Mouse (Mus musculus) neural tube, embryonic 12.5 days (tissue): ENCODE measurements around the gene Clcn5. TPM values are rescaled to one million over a fixed set of nuclear protein-coding genes. Genes with fewer than 3 reads are reported as not detected.

Experiments used
- ATAC-seq: fragments of 200-750 bp; cut with Nextera tagmentation; 2 replicates; pipeline ENCODE4 v1.8.0; 2017; ENCODE audit warnings: low read depth, mild to moderate bottlenecking, moderate TSS enrichment, moderate library complexity; ENCODE audit not compliant: low FRiP score
- H3K27ac ChIP-seq: fragments of 300-500 bp; sonication (generic); 2 replicates; pipeline ENCODE4 v1.5.1; 2016
- H3K27me3 ChIP-seq: fragments of 300-500 bp; sonication (generic); replicated peaks from 2 replicates; pipeline ENCODE4 v1.6.1; 2016; ENCODE audit warnings: mild to moderate bottlenecking
- H3K36me3 ChIP-seq: fragments of 300-500 bp; sonication (generic); 2 replicates; pipeline ENCODE4 v1.6.1; 2016; ENCODE audit warnings: mild to moderate bottlenecking
- H3K4me1 ChIP-seq: fragments of 300-500 bp; sonication (generic); 2 replicates; pipeline ENCODE4 v1.6.1; 2016
- H3K4me2 ChIP-seq: fragments of 300-500 bp; sonication (generic); replicated peaks from 2 replicates; pipeline ENCODE4 v1.6.1; 2016; ENCODE audit warnings: mild to moderate bottlenecking
- H3K4me3 ChIP-seq: fragments of 300-500 bp; sonication (generic); 2 replicates; pipeline ENCODE4 v1.5.1; 2016
- H3K9ac ChIP-seq: fragments of 300-500 bp; sonication (generic); 2 replicates; pipeline ENCODE4 v1.6.1; 2016; ENCODE audit warnings: mild to moderate bottlenecking
- H3K9me3 ChIP-seq: fragments of 300-500 bp; sonication (generic); 2 replicates; pipeline ENCODE4 v1.6.1; 2016; ENCODE audit warnings: mild to moderate bottlenecking
- WGBS: fragments of 180-500 bp; shearing (Covaris S2); methylation state at CpG from one replicate; pipeline ENCODE4 v1.1.7; 2016; 5-methylcytosine and 5-hydroxymethylcytosine counted together
- polyA plus RNA-seq: library from polyadenylated mRNA; unstranded; fragments of >200 nt; fragmentation: Nextera tagmentation; extraction: Ambion mirVana; gene quantifications from 2 replicates; pipeline ENCODE4 v1.2.1, GENCODE M21; 2016

Gene Clcn5
- 12.9 and 14.3 TPM in 2 replicates for polyA plus RNA-seq

DNA sequence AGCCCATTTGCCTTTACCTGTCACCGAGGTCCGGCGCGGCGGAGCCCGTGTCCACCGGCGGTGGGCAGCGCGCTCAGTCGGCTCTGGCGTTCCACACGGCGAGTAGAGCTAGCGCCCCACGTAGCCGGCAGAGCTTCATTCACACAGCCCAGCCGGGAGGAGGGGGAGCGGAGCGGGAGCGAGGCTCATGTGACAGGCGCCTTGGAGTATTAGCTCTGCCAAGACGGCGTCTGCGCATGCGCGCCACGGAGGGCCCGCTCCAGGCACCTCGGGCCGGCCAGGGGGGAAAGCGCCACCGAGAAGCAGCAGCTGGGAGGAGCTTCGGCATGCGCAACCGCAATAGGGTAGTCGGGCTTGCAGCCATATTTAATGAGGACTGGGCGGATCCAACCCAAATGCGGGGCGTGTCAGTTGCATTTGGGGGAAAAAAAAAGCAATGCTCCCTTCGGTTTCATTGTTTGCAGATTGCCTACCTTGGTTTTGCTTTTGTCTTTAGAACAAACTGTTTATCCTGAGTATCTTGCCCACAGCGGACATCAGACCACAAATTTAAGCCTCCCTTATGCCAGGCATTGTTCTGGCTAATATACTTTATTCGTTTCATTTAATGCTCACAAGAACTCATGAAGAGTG lies at the start of gene Clcn5:
Gene Clcn5 (minus strand): TSS at position 270 of the 633 bp plus-strand sequence.
- ATAC-seq, result peak; percentile 97
- 15% methylated on average over 43 of the region's 43 CpGs for WGBS

DNA sequence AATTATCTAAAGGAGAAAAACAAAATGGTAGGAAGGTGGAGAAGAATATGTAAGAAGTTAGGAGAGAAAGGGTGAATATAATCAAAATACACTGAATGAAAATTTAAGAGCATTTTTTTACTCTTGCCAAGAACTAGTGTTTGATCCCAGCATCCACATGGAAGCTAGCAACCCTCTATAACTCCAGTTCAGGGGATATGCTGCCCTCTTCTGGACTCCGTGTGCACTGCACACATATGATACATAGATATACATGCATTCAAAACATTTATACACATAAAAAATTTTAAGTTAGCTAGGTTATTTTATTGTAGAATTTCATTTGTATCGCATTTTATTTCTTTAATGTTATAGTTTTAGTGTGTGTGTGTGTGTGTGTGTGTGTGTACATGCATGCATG lies 6.3 kb upstream of the Clcn5 start:
- H3K4me2 ChIP-seq, result no peak overlapping the region
- H3K27ac ChIP-seq, result no peak overlapping the region
- no peaks in the 10 kb centered on the region for H3K9me3 ChIP-seq
- no peak overlapping the region for H3K4me3 ChIP-seq
- H3K4me1 ChIP-seq, result no peaks in the 10 kb centered on the region
- WGBS, result 47% methylated on average over 2 of the region's 2 CpGs
- H3K36me3 ChIP-seq, result no peaks in the 10 kb centered on the region
- no peak for ATAC-seq
- H3K9ac ChIP-seq, result no peak overlapping the region
- no peaks in the 10 kb centered on the region for H3K27me3 ChIP-seq

More for the DNA sequence above, at the start of gene Clcn5:
- peak within 1 kb of the TSS; percentile 60 for H3K4me2 ChIP-seq
- H3K9me3 ChIP-seq, result no peaks in the 10 kb centered on the region
- peak within 1 kb of the TSS; percentile 63 for H3K9ac ChIP-seq
- H3K4me1 ChIP-seq, result no peaks in the 10 kb centered on the region
- peak within 1 kb of the TSS; percentile 51 for H3K4me3 ChIP-seq
- peak within 1 kb of the TSS; percentile 72 for H3K27ac ChIP-seq
- no peaks in the 10 kb centered on the region for H3K27me3 ChIP-seq
- H3K36me3 ChIP-seq, result no peaks in the 10 kb centered on the region

DNA sequence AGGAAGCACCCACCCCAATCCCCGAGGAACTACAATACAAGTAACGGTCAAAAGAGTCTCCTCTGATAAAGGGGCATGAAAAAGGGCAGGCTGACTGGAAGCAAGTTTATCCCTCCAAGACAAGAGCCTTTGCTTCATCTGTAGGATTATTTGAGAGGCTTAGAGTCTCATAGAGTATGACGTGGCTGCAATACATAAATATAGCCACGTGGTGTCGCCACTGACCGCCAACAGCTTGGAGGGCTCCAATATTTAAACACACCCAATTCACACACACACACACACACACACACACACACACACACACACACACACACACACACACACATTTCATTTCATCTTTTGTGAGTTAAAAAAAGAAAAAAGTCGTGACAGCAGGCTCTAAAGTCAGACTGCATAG lies 3.1 kb upstream of the Clcn5 start:
- Histone ChIP-seq H3K27ac (no peak overlapping the region), H3K36me3 (no peaks in the 10 kb centered on the region), H3K4me1 (no peaks in the 10 kb centered on the region), H3K9me3 (no peaks in the 10 kb centered on the region), H3K27me3 (no peaks in the 10 kb centered on the region), H3K4me2 (no peak overlapping the region), H3K4me3 (no peak overlapping the region), H3K9ac (no peak overlapping the region)
- no peak for ATAC-seq
- WGBS, result 18% methylated on average over 7 of the region's 7 CpGs

DNA sequence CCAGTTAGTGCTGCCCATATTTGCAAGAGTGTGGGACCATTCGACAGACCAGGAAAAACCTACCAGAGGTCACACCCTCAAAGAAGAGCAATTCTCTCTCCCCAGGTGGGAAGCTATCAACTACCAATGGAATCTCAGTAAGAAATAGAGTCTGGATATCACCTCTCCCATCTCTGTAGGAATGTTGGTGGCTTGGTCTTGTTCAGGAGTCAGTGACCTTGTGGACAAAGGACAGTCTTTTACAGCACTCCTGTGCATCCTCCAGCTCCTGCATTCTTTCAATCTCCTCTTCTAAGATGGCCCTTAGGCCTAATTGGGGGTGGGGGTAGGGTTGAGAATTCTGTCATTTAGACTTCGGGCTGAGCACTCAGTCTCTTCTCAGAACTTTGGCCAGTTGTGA lies 1.4 kb upstream of the Clcn5 start:
- Histone ChIP-seq H3K4me1 (no peaks in the 10 kb centered on the region), H3K9me3 (no peaks in the 10 kb centered on the region), H3K9ac (no peak overlapping the region), H3K4me2 (no peak overlapping the region), H3K4me3 (no peak overlapping the region), H3K27me3 (no peaks in the 10 kb centered on the region), H3K36me3 (no peaks in the 10 kb centered on the region), H3K27ac (no peak overlapping the region)
- ATAC-seq, result no peak
- 47% methylated on average over 2 of the region's 2 CpGs for WGBS

DNA sequence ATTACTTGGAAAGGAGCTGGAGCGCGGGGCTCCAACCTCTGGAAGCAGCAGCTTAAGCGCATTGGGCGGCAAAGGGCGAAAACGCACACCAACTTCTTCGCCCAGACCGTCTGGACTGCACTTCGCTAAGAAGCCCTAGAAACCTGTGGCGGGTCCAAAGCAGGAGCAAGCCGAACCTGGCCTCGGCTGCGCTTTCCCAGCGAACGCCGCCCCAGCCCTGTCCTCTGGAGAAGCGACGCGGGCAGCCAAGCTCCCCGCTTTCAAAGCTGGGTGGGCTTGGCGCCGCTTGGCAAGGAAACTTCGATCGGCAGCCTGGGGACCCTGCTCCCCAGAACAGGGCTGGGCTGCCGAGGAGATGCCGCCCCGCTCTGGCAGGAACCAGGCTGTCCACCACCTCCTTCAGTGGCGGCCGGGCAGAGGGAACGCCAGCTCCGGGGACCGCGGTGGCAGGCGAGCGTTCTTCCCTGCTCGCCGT lies 570 bp downstream of the Clcn5 start:
- H3K36me3 ChIP-seq, result no peaks in the 10 kb centered on the region
- no peaks in the 10 kb centered on the region for H3K4me1 ChIP-seq
- peak overlapping the region; percentile 63 for H3K9ac ChIP-seq
- peak overlapping the region; percentile 60 for H3K4me2 ChIP-seq
- peak; percentile 78 for ATAC-seq
- no peaks in the 10 kb centered on the region for H3K9me3 ChIP-seq
- H3K4me3 ChIP-seq, result peak overlapping the region; percentile 51
- H3K27ac ChIP-seq, result peak overlapping the region; percentile 72
- 13% methylated on average over 37 of the region's 37 CpGs for WGBS
- no peaks in the 10 kb centered on the region for H3K27me3 ChIP-seq

DNA sequence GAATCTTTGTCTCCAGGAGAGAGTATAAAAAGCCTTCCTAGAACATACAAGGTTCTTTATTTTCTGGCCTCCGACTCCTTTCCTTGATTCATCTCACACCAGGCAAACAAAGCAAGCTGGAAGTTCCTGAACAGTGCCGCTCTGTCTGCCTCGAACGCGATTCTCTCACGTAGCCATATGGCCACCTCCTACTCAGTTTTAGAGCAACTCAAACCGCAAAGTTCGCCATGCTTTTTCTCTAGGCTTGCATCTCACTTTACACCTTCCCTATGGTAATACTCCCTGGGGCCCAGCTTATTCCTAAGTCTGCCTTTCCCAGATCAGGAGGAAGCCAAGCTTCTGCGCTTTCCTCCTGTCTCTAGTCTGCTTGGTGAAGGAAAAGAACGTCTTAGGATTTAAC lies 4.0 kb downstream of the Clcn5 start:
- Histone ChIP-seq H3K4me3 (no peak overlapping the region), H3K27ac (no peak overlapping the region), H3K9me3 (no peaks in the 10 kb centered on the region), H3K36me3 (no peaks in the 10 kb centered on the region), H3K4me2 (peak overlapping the region; percentile 5; the same call in 1 of the 2 replicates), H3K4me1 (no peaks in the 10 kb centered on the region), H3K27me3 (no peaks in the 10 kb centered on the region), H3K9ac (no peak overlapping the region)
- ATAC-seq, result no peak
- WGBS, result 43% methylated on average over 10 of the region's 10 CpGs

DNA sequence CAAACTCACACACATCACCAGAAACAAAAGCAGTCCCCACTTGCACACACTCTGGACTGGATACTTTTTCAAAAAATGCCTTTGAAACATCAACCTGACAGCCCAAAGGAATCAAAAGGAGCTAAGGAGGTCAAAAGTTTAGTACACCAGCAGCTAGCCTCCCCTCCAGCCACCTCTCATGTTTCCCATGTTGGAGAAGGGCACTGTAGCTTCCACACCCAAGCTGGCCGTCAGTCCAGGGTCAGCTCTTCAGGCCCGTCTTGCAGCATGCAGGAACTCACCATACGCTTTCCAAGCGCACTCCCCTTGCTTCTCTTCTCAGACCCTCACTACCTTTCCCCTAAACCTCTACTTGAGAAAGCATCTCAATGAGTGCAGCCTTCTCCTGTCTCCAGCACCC lies 4.5 kb downstream of the Clcn5 start:
- Histone ChIP-seq H3K4me1 (no peaks in the 10 kb centered on the region), H3K27ac (no peak overlapping the region), H3K4me3 (no peak overlapping the region), H3K9ac (no peak overlapping the region), H3K4me2 (no peak overlapping the region), H3K9me3 (no peaks in the 10 kb centered on the region), H3K27me3 (no peaks in the 10 kb centered on the region), H3K36me3 (no peaks in the 10 kb centered on the region)
- WGBS, result 46% methylated on average over 4 of the region's 4 CpGs
- no peak for ATAC-seq

DNA sequence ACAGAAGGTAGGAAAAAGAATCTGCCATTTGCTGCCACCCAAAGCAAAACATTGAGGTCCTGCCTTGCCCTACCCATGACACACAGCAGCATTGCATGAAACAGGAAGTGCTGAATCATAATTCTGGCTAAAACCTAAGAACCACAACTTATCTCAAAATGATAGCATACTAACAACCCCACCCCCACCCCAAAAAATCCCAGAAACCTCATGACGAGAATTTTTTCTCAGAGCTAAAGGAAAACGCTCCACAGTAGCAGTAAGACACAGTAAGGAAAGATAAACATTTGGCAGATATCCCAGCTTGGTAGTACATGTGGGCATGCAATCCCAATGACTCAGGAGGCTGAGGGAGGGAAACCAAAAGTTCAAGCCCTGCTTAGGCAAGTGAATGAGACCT lies 10.9 kb downstream of the Clcn5 start:
- no peak overlapping the region for H3K4me3 ChIP-seq
- no peak for ATAC-seq
- no peak overlapping the region for H3K4me2 ChIP-seq
- H3K36me3 ChIP-seq, result no peaks in the 10 kb centered on the region
- WGBS, result 76% methylated on average over 2 of the region's 2 CpGs
- H3K27ac ChIP-seq, result no peak overlapping the region
- H3K27me3 ChIP-seq, result no peaks in the 10 kb centered on the region
- no peak overlapping the region for H3K9ac ChIP-seq
- H3K9me3 ChIP-seq, result no peaks in the 10 kb centered on the region
- no peaks in the 10 kb centered on the region for H3K4me1 ChIP-seq

DNA sequence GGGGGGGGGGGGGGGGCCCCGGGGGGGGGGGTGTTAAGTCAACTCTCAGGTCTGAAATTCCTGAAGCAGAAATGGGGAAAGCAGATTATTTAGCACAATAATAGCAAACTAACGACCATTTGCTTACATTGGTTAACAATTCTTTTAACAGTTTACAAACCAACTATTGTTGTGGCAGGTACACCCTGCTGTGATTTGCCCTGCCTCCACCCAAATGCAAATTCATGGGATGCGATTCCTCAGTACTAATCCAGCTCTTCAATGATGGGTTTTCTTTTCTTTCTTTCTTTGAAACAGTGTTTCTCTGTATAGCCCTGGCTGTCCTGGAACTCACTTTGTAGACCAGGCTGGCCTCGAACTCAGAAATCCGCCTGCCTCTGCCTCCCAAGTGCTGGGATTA lies 12.3 kb downstream of the Clcn5 start:
- Histone ChIP-seq H3K4me2 (no peak overlapping the region), H3K27me3 (no peaks in the 10 kb centered on the region), H3K9ac (no peak overlapping the region), H3K9me3 (no peaks in the 10 kb centered on the region), H3K4me3 (no peak overlapping the region), H3K27ac (no peak overlapping the region), H3K4me1 (no peaks in the 10 kb centered on the region), H3K36me3 (no peaks in the 10 kb centered on the region)
- WGBS, result 60% methylated on average over 4 of the region's 5 CpGs
- ATAC-seq, result no peak

DNA sequence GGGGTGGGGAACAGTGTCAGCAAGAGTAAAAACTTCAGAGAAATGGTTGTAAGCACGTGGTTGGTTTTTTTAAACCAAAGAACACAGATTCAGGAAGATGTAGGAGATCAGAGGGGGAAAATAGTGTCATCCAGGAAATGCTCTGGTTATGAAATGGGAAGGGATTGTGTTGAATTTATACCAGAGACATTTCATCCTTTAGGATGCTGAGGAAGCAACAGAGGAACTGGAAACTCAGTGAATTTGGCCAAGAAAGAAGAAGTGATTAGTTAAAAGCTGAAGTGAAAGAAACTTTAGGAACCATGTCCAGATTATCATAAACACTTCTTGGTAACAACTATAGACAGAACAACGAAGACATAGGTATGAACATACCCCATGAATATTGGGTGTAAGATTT lies 26.2 kb downstream of the Clcn5 start:
- no peak overlapping the region for H3K4me3 ChIP-seq
- H3K27ac ChIP-seq, result no peak overlapping the region
- H3K9ac ChIP-seq, result no peak overlapping the region
- no peak for ATAC-seq
- no peaks in the 10 kb centered on the region for H3K9me3 ChIP-seq
- WGBS, result 75% methylated on average over 2 of the region's 2 CpGs
- no peaks in the 10 kb centered on the region for H3K4me1 ChIP-seq
- H3K36me3 ChIP-seq, result no peaks in the 10 kb centered on the region
- H3K27me3 ChIP-seq, result no peaks in the 10 kb centered on the region
- H3K4me2 ChIP-seq, result no peak overlapping the region

DNA sequence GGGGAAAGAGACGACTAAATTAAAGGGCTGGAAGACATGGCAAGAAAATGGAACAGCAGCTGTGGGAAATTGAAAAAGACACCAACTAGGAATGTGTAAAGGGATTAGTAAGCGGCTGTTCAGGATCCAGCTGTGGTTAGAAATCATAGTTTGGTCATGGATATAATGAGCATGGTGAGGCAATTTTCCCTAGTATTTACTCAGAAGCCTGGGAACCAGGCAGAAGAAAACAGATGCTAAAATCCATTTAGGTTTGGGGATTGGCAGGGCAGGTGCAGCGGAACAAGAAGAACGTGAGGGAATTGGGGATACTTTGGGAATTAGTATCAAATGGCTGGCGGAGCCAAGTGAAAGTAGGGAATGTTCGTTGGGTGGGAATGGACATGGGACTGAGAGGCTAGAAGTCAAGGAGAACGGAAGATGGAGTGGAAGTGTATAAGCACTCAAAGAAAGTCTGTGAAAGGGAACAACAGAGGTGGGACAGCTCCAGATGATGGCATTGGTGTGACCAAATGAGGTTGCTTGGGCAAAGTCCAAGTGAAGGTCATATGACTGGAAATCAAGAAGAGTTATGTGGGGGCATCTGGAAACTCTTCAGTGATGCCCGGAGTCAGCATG lies 26.9 kb downstream of the Clcn5 start:
- Histone ChIP-seq H3K9ac (no peak overlapping the region), H3K27me3 (no peaks in the 10 kb centered on the region), H3K9me3 (no peaks in the 10 kb centered on the region), H3K36me3 (no peaks in the 10 kb centered on the region), H3K4me3 (no peak overlapping the region), H3K4me2 (no peak overlapping the region), H3K4me1 (no peaks in the 10 kb centered on the region), H3K27ac (no peak overlapping the region)
- 92% methylated on average over 8 of the region's 8 CpGs for WGBS
- ATAC-seq, result no peak

DNA sequence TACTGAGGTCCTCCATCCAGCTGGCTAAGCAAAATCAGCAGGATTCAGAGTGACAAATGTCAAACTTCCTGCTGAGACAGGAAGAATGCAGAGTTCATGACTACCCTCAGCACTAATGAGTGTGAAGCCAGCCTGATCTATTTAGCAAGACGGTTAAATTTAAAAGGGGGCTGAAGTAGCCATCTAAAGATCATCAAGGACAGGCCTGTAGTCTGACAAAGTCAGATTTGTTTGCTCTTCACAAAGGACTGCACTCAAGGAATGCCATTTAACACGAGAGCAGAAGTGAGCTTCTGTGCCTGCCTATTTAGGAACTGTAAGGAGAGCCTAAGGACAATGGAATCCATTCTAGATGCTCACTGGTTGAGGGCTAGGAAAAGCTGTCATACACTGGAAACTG lies 30.2 kb downstream of the Clcn5 start:
- Histone ChIP-seq H3K27ac (no peak overlapping the region), H3K4me3 (no peak overlapping the region), H3K9me3 (no peaks in the 10 kb centered on the region), H3K9ac (no peak overlapping the region), H3K4me2 (no peak overlapping the region), H3K36me3 (no peaks in the 10 kb centered on the region), H3K4me1 (no peaks in the 10 kb centered on the region), H3K27me3 (no peaks in the 10 kb centered on the region)
- WGBS, result 18% methylated on average over 2 of the region's 2 CpGs
- ATAC-seq, result no peak
